ENCODE assay signal across 9 mouse cellular contexts in the genomic region with DNA sequence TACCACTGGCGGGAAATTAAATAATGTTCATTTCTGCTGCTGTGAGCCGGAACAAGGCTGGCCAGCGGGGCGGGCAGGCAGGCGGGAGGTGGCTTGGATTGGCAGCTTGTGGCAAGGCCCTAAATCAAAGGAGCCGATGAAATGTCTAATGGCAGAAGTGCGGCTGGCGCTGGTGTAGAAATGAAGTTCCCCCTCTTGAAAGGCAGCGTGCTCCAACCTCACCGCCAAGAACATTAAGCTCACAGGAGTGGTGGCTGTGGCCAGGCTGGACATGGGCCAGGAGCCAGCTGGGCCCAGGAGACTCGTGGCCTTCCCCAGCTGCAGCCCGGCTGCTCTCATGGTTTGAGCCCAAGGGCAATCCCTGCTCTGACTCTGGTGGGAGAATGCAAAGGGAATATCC.
DNase-seq lines count a peak whose midpoint lies in the region; ATAC-seq lines count a peak whose summit lies in the region.
"Had no signal": no experiment of that assay in that cellular context is flagged by ENCODE, and none has a peak within 500 bp of the region (broad histone marks: within the 10 kb centered on the region; RNA-seq: fewer than 3 reads in every experiment).

No protein-coding gene starts in this region.

- H3K4me2 ChIP-seq in heart, embryonic 12.5 days, result no peak overlapping the region
- H3K4me2 ChIP-seq in midbrain, embryonic 14.5 days (ENCODE audit: low read length), result no peak overlapping the region
- H3K4me2 ChIP-seq in liver, embryonic 12.5 days, result no peak overlapping the region

- DNase-seq in heart, adult 18-20 months, result peak; percentile 55 to 83
- DNase-seq in embryonic facial prominence, embryonic 10.5 days (ENCODE audit: low spot score), result no peak
- no peak for DNase-seq in hindbrain, embryonic 10.5 days (ENCODE audit: low spot score)
- peak; percentile 62 for DNase-seq in midbrain, embryonic 14.5 days
- DNase-seq in urinary bladder, adult 18-20 months (ENCODE audit: low spot score in 2 of 2), result no peak
- no peak for DNase-seq in cerebellum, adult 8-10 months

- H3K4me1 ChIP-seq in heart, embryonic 12.5 days (replicated peaks), result 0 out of 2 replicates have a peak, but pooled peaks cover 6% of the 10 kb centered on the region
- H3K4me1 ChIP-seq in embryonic facial prominence, embryonic 10.5 days, result peaks cover 63% of the 10 kb centered on the region
- H3K4me1 ChIP-seq in hindbrain, embryonic 10.5 days (replicated peaks), result peaks cover 66% of the 10 kb centered on the region
- peaks cover 38% of the 10 kb centered on the region for H3K4me1 ChIP-seq in midbrain, embryonic 14.5 days (ENCODE audit: control insufficient read depth, insufficient read depth, low read length)
- H3K4me1 ChIP-seq in liver, embryonic 12.5 days, result no peaks in the 10 kb centered on the region

- ATAC-seq in heart, embryonic 12.5 days (ENCODE audit: insufficient number of reproducible peaks, low FRiP score), result no peak
- no peak for ATAC-seq in midbrain, embryonic 14.5 days (ENCODE audit: low FRiP score, low TSS enrichment)
- no peak for ATAC-seq in liver, embryonic 12.5 days

- H3K27me3 ChIP-seq in heart, embryonic 12.5 days (replicated peaks), result peaks cover 56% of the 10 kb centered on the region
- peaks cover 4% of the 10 kb centered on the region; the same call in 1 of the 2 replicates for H3K27me3 ChIP-seq in embryonic facial prominence, embryonic 10.5 days (replicated peaks; ENCODE audit: low read depth, poor library complexity, severe bottlenecking)
- H3K27me3 ChIP-seq in hindbrain, embryonic 10.5 days (ENCODE audit: insufficient read depth, poor library complexity, severe bottlenecking), result peaks cover 21% of the 10 kb centered on the region
- H3K27me3 ChIP-seq in midbrain, embryonic 14.5 days (ENCODE audit: control insufficient read depth, insufficient read depth, low read length), result no peaks in the 10 kb centered on the region
- H3K27me3 ChIP-seq in liver, embryonic 12.5 days (replicated peaks), result no peaks in the 10 kb centered on the region; the same call in 1 of the 2 replicates

- no peak overlapping the region for H3K27ac ChIP-seq in heart, embryonic 12.5 days (ENCODE audit: poor library complexity, severe bottlenecking)
- H3K27ac ChIP-seq in embryonic facial prominence, embryonic 10.5 days (replicated peaks), result 0 out of 2 replicates have a peak overlapping the region, but pooled peaks have one; percentile 5
- H3K27ac ChIP-seq in hindbrain, embryonic 10.5 days, result peak overlapping the region; percentile 66
- H3K27ac ChIP-seq in midbrain, embryonic 14.5 days (replicated peaks; ENCODE audit: low read depth, low read length), result peak overlapping the region; percentile 91
- no peak overlapping the region for H3K27ac ChIP-seq in liver, embryonic 12.5 days
- H3K27ac ChIP-seq: kidney, postnatal 0 days had no signal

- H3K9ac ChIP-seq in heart, embryonic 12.5 days, result no peak overlapping the region
- no peak overlapping the region for H3K9ac ChIP-seq in midbrain, embryonic 14.5 days (replicated peaks; ENCODE audit: low read length)
- H3K9ac ChIP-seq in liver, embryonic 12.5 days, result no peak overlapping the region

- H3K4me3 ChIP-seq in heart, embryonic 12.5 days, result no peak overlapping the region
- H3K4me3 ChIP-seq in embryonic facial prominence, embryonic 10.5 days, result no peak overlapping the region
- H3K4me3 ChIP-seq in hindbrain, embryonic 10.5 days, result no peak overlapping the region
- no peak overlapping the region for H3K4me3 ChIP-seq in midbrain, embryonic 14.5 days (replicated peaks; ENCODE audit: low read depth, low read length)
- H3K4me3 ChIP-seq in liver, embryonic 12.5 days, result no peak overlapping the region

- 79% methylated on average over 12 of the region's 12 CpGs for WGBS in heart, embryonic 12.5 days
- 88% methylated on average over 12 of the region's 12 CpGs for WGBS in embryonic facial prominence, embryonic 10.5 days
- WGBS in hindbrain, embryonic 10.5 days, result 86% methylated on average over 12 of the region's 12 CpGs
- 37% methylated on average over 12 of the region's 12 CpGs for WGBS in midbrain, embryonic 14.5 days
- WGBS in liver, embryonic 12.5 days (ENCODE audit: insufficient replicate concordance), result 76% methylated on average over 12 of the region's 12 CpGs

- H3K9me3 ChIP-seq in heart, embryonic 12.5 days (replicated peaks), result no peaks in the 10 kb centered on the region
- H3K9me3 ChIP-seq in embryonic facial prominence, embryonic 10.5 days, result no peaks in the 10 kb centered on the region
- no peaks in the 10 kb centered on the region for H3K9me3 ChIP-seq in hindbrain, embryonic 10.5 days
- H3K9me3 ChIP-seq in midbrain, embryonic 14.5 days (ENCODE audit: control insufficient read depth, low read length), result no peaks in the 10 kb centered on the region
- no peaks in the 10 kb centered on the region for H3K9me3 ChIP-seq in liver, embryonic 12.5 days (replicated peaks)

- H3K36me3 ChIP-seq in heart, embryonic 12.5 days, result no peaks in the 10 kb centered on the region
- H3K36me3 ChIP-seq in embryonic facial prominence, embryonic 10.5 days (replicated peaks), result no peaks in the 10 kb centered on the region
- H3K36me3 ChIP-seq in hindbrain, embryonic 10.5 days, result no peaks in the 10 kb centered on the region
- H3K36me3 ChIP-seq in midbrain, embryonic 14.5 days (ENCODE audit: control insufficient read depth, insufficient read depth, low read length), result no peaks in the 10 kb centered on the region
- no peaks in the 10 kb centered on the region for H3K36me3 ChIP-seq in liver, embryonic 12.5 days

Comparison
In these comparisons a context has a peak if more than half of its experiments do, and no peak if none do; other contexts are left out.
1. DNase-seq: peak in heart, adult 18-20 months (2 of 2) and midbrain, embryonic 14.5 days (single experiment); none in embryonic facial prominence, embryonic 10.5 days (single experiment), hindbrain, embryonic 10.5 days (single experiment), urinary bladder, adult 18-20 months (0 of 2) and cerebellum, adult 8-10 months (single experiment).
2. H3K27ac ChIP-seq: peak in embryonic facial prominence, embryonic 10.5 days (single experiment), hindbrain, embryonic 10.5 days (single experiment) and midbrain, embryonic 14.5 days (single experiment); none in heart, embryonic 12.5 days (single experiment) and liver, embryonic 12.5 days (single experiment).